Mouse (Mus musculus) embryonic fibroblast, embryonic 13.5 days (primary cell): ENCODE measurements around the gene Epo.
A peak's percentile ranks its signal among the peaks of the same experiment; 100 is the strongest.

Experiments used
- CTCF ChIP-seq: IDR thresholded peaks from 2 replicates; pipeline ENCODE4 v1.5.1; 2011; ENCODE audit warnings: mild to moderate bottlenecking, control low read depth, low read length, moderate library complexity, borderline replicate concordance; ENCODE audit not compliant: insufficient read depth
- POLR2A ChIP-seq: IDR thresholded peaks from 2 replicates; pipeline ENCODE4 v1.6.1; 2011; ENCODE audit warnings: low read depth, mild to moderate bottlenecking, control low read depth, low read length, moderate library complexity

GRCm38 (mm10) chr5:137532131-137532807, 773 bp downstream of the Epo start:
- TF ChIP-seq CTCF (no peak), POLR2A (peak; percentile 52; the same call in 1 of the 2 replicates)
